Mouse (Mus musculus) embryonic fibroblast, embryonic 13.5 days (primary cell): ENCODE results near the gene Gas6.
A peak's percentile ranks its signal among the peaks of the same experiment; 100 is the strongest.

Experiments used
- CTCF ChIP-seq: IDR thresholded peaks from 2 replicates; pipeline ENCODE4 v1.5.1; 2011; ENCODE audit warnings: mild to moderate bottlenecking, control low read depth, low read length, moderate library complexity, borderline replicate concordance; ENCODE audit not compliant: insufficient read depth
- POLR2A ChIP-seq: IDR thresholded peaks from 2 replicates; pipeline ENCODE4 v1.6.1; 2011; ENCODE audit warnings: low read depth, mild to moderate bottlenecking, control low read depth, low read length, moderate library complexity

DNA sequence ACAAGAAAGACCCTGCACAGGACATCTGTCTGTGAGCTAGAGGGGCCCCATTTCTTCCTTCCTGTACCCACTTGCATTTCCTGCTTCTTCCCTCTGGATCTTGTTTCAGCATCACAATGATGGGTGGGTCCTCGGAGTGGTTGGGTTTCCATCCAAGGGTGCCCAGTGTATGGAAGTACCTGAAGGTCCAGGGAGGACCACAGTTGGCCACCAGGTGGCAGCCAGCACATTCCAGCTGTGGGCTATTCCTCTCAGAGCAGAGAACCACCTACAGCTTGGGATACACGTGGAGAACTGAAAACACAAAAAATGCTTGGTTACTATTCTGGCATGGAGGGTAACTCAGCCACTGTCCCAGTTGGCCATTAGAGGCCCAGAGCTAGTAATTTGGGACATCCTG, 39.0 kb downstream of the Gas6 start:
- TF ChIP-seq CTCF (peak; percentile 74; the same call in 1 of the 2 replicates), POLR2A (no peak)
